Mouse (Mus musculus) cerebellum, adult 2 months (tissue): Measurements from ENCODE around the gene 4931406C07Rik. TPM values are rescaled to one million over a fixed set of nuclear protein-coding genes. Genes with fewer than 3 reads are reported as not detected.

Experiments
- DNase-seq, 2 experiments: peaks; one replicate each; pipeline ENCODE4 v3.0.0; 2021
- H3K27ac ChIP-seq: fragments of 200-500 bp; 2 replicates; pipeline ENCODE4 v1.5.1; 2012; ENCODE audit warnings: low read length, control low read depth, inconsistent platforms; ENCODE audit not compliant: insufficient read depth
- H3K27me3 ChIP-seq: fragments of 200-500 bp; 2 replicates; pipeline ENCODE4 v1.6.1; 2012; ENCODE audit warnings: inconsistent platforms, mild to moderate bottlenecking, low read length, moderate library complexity; ENCODE audit not compliant: control insufficient read depth, insufficient read depth
- H3K4me1 ChIP-seq: fragments of 200-500 bp; 2 replicates; pipeline ENCODE4 v1.6.1; 2011; ENCODE audit warnings: low read length; ENCODE audit not compliant: control insufficient read depth, insufficient read depth
- H3K4me3 ChIP-seq: fragments of 200-500 bp; replicated peaks from 2 replicates; pipeline ENCODE3; 2011; ENCODE audit warnings: mild to moderate bottlenecking, low read depth, low read length, control low read depth; ENCODE audit not compliant: insufficient read depth
- CTCF ChIP-seq: fragments of 200-500 bp; IDR thresholded peaks from 2 replicates; pipeline ENCODE4 v1.5.1; 2011; ENCODE audit warnings: low read depth, mild to moderate bottlenecking, control low read depth, low read length, moderate library complexity, borderline replicate concordance; ENCODE audit not compliant: insufficient read depth
- POLR2A ChIP-seq: fragments of 200-500 bp; IDR thresholded peaks from 2 replicates; pipeline ENCODE4 v1.6.1; 2011; ENCODE audit warnings: low read length, control low read depth, borderline replicate concordance; ENCODE audit not compliant: insufficient read depth
- WGBS: fragments of 180-500 bp; shearing (Covaris S2); methylation state at CpG from one replicate; pipeline ENCODE4 v1.1.7; 2018; 5-methylcytosine and 5-hydroxymethylcytosine counted together
- polyA plus RNA-seq: library from polyadenylated mRNA; depleted of rRNA; stranded (reverse); fragments of >200 nt; gene quantifications from 2 replicates; pipeline ENCODE4 v1.2.3, GENCODE M21; 2012

The 4931406C07Rik gene
- polyA plus RNA-seq, 1 experiment, result 20.5 TPM

- Histone ChIP-seq H3K27me3 (no peaks in the 10 kb centered on the region), H3K4me1 (peaks cover 11% of the 10 kb centered on the region), H3K4me3 (no peak overlapping the region), H3K27ac (no peak overlapping the region)
- DNase-seq, result no peak
- WGBS, result 96% methylated on average over 8 of the region's 8 CpGs
- TF ChIP-seq POLR2A, result no peak
- no peak for TF ChIP-seq CTCF
Measured at GRCm38 (mm10) chr9:15261980-15262379, 44.3 kb downstream of the 4931406C07Rik start.

GRCm38 (mm10) chr9:15256214-15256613 is 50.0 kb downstream of the 4931406C07Rik start:
- no peak overlapping the region for H3K27ac ChIP-seq
- TF ChIP-seq CTCF, result no peak
- no peak for TF ChIP-seq POLR2A
- no peaks in the 10 kb centered on the region for H3K4me1 ChIP-seq
- WGBS, result 80% methylated on average over 3 of the region's 3 CpGs
- no peak overlapping the region for H3K4me3 ChIP-seq
- no peaks in the 10 kb centered on the region for H3K27me3 ChIP-seq
- DNase-seq, result no peak

DNA sequence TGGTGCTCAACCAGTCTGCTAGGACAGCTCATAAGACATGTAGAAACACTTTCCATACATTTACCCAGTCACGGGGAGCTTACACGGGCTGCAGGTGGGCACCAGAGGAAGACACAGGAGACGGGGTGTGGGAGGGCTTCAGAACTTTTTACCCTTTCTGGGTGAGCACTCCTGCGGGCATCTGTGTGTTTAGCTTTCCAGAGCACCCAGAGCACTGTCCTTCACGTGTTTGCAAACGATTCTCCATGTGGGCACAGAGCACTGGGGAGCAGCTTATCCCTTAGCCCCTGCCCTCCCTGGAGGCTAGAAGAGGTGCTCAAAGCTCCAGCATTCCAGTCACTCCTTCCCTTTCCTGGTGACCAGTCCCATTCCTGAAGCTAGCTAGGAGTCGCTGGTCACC is 51.7 kb downstream of the 4931406C07Rik start:
- WGBS, result 86% methylated on average over 7 of the region's 7 CpGs
- H3K27ac ChIP-seq, result no peak overlapping the region
- no peak for DNase-seq
- H3K27me3 ChIP-seq, result no peaks in the 10 kb centered on the region
- TF ChIP-seq POLR2A (no peak), CTCF (no peak)
- H3K4me1 ChIP-seq, result no peaks in the 10 kb centered on the region
- H3K4me3 ChIP-seq, result no peak overlapping the region

DNA sequence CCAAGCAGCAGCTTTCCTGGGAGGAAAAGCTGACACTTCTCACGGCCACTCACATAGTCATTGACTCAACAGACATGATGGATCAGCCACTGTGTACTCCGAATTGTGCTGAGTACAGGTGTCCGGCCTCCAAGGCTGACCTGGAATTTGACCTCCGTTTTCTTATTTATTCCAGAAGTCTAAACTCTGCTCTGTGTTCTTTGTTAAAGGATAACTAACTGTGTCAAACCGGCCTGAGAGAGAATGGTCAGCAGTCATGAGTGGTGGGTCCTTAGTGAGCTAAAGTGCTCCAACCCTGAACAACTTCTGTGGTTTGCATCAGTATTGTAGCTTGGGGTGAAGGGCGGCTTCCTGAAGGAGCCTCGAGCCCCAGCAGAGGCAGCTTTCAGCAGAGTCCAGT is 54.1 kb downstream of the 4931406C07Rik start:
- DNase-seq, result no peak
- Histone ChIP-seq H3K4me3 (no peak overlapping the region), H3K27ac (no peak overlapping the region), H3K4me1 (no peaks in the 10 kb centered on the region), H3K27me3 (no peaks in the 10 kb centered on the region)
- TF ChIP-seq POLR2A (no peak), CTCF (no peak)
- WGBS, result 82% methylated on average over 7 of the region's 7 CpGs

DNA sequence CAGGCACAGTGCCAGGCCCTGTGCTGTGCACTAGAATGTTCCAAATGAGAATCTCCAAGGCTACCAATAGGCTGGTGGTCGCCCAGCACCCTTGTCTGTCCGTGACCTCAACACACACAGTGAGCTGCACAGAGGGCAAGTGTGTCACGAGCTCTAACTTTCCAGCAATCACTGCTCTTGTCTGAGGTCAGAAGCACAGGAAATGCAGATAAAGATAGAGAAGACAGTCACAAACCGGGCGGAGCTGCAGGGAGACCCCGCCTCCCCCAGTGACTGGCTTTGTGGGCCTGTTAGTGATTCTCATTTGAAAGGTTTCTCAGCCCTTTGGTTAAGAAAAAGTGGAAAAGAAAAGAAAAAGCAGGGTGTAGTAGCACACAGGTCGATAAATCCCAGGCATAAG is 55.9 kb downstream of the 4931406C07Rik start:
- TF ChIP-seq POLR2A (no peak), CTCF (no peak)
- Histone ChIP-seq H3K4me1 (no peaks in the 10 kb centered on the region), H3K27me3 (no peaks in the 10 kb centered on the region), H3K4me3 (no peak overlapping the region), H3K27ac (no peak overlapping the region)
- no peak for DNase-seq
- 65% methylated on average over 7 of the region's 7 CpGs for WGBS

DNA sequence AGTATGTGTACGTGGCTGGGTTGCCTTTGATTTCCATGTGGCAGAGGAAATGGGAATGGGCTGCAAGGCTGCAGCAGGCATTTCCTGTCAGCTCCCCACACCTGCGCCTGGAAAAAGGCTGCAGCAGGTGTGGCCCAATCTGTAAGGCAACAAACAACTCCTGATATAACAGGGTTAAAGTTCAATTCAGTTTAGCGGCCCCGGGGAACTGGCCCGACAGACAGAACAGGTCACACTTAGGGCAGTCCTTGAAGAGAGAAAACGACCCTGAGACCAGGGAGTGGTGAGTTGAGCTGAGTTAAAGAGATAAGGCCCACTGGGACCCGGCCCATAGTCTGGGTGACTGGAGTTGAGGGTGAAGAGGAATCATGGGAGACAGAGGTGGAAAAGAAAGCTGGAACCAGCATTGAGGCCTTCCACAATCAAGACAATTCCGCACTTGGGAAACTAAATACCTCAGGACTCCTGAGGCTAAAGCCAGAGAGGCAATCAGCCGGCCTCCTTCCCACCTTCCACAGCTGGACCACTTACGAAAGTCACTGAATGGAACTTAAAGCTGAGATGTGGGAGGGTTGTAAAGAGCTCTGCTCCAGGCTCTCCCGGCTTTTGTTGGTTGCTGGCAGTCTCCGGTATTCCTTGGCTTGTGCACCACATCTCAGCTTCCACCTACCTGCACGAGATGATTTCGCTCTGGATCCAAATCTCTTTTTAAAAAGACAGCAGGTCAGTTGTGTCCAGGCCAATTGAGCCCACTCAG is 60.8 kb downstream of the 4931406C07Rik start:
- TF ChIP-seq POLR2A (no peak), CTCF (no peak)
- Histone ChIP-seq H3K4me1 (no peaks in the 10 kb centered on the region), H3K27me3 (no peaks in the 10 kb centered on the region), H3K4me3 (no peak overlapping the region), H3K27ac (no peak overlapping the region)
- 73% methylated on average over 14 of the region's 14 CpGs for WGBS
- no peak for DNase-seq

- Histone ChIP-seq H3K27ac (no peak overlapping the region), H3K4me1 (no peaks in the 10 kb centered on the region), H3K27me3 (no peaks in the 10 kb centered on the region), H3K4me3 (no peak overlapping the region)
- no peak for DNase-seq
- 100% methylated on average over 1 of the region's 1 CpGs for WGBS
- TF ChIP-seq POLR2A (no peak), CTCF (no peak)
Measured at GRCm38 (mm10) chr9:15242130-15242529, 64.1 kb downstream of the 4931406C07Rik start.

GRCm38 (mm10) chr9:15241596-15241939 is 64.7 kb downstream of the 4931406C07Rik start:
- TF ChIP-seq POLR2A, result no peak
- TF ChIP-seq CTCF, result peak; percentile 39; the same call in 1 of the 2 replicates
- Histone ChIP-seq H3K4me3 (no peak overlapping the region), H3K4me1 (no peaks in the 10 kb centered on the region), H3K27ac (no peak overlapping the region), H3K27me3 (no peaks in the 10 kb centered on the region)
- 53% methylated on average over 9 of the region's 9 CpGs for WGBS
- DNase-seq, result peak in 1 of 2 experiments; percentile 28

DNA sequence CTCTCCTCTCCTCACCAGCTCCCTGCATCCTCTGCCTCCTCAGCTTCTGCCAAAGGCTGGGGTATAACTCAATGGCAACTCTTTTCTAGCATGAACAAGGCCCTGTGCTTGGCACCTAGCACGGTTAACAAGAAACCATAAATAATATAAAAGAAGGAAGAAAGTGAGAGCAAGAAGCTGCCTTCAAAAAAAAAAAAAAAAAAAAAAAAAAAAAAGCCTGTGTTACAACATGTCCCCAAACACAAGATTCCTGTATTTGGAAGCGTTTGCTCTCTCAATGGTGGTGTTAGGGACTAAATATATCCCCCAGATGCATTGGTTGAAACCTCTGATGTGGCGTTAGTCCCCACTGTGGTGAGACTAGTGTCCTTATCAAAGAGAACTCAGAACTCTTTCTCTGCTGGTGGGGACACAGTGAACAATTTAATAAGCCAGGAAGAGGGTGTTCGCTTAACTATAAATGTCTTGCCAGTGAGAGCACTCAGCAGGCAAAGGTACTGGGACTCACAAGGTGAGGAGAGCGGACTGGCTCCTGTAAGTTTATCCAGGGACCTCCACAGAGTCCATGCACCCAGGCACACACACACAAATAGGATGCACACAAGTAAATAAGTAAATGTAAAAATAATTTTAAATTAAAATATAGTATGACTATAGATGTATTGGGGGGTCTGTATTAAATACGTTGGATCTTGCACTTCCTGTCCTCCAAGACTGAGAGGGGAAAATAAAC is 65.2 kb downstream of the 4931406C07Rik start:
- Histone ChIP-seq H3K27me3 (no peaks in the 10 kb centered on the region), H3K27ac (no peak overlapping the region), H3K4me1 (no peaks in the 10 kb centered on the region), H3K4me3 (no peak overlapping the region)
- DNase-seq, result no peak
- no peak for TF ChIP-seq CTCF
- TF ChIP-seq POLR2A, result no peak
- 72% methylated on average over 6 of the region's 6 CpGs for WGBS
